Mouse (Mus musculus): ENCODE results near the gene Fras1. TPM values are rescaled to one million over a fixed set of nuclear protein-coding genes. Genes with fewer than 3 reads are reported as not detected.

Fras1 gene
- polyA plus RNA-seq, 1 experiment, result 1.5 TPM

- Histone ChIP-seq H3K79me2 (ENCODE audit: control insufficient read depth, insufficient read depth) (no peaks in the 10 kb centered on the region), H3K4me2 (ENCODE audit: low read depth) (no peak overlapping the region), H3K27me3 (ENCODE audit: control insufficient read depth, insufficient read depth, insufficient read length) (no peaks in the 10 kb centered on the region), H3K36me3 (ENCODE audit: control insufficient read depth, insufficient read depth) (no peaks in the 10 kb centered on the region), H3K4me3 (no peak overlapping the region), H3ac (ENCODE audit: control insufficient read depth, insufficient read length) (no peak overlapping the region)
- TF ChIP-seq POLR2A (IDR thresholded peaks at IDR 0.05; ENCODE audit: insufficient read length, low read depth), result no peak
- TF ChIP-seq TCF3 (IDR thresholded peaks at IDR 0.05; ENCODE audit: insufficient read length, low read depth), result no peak
- TF ChIP-seq POLR2AphosphoS2 (IDR thresholded peaks at IDR 0.05; ENCODE audit: insufficient read length, low read depth), result no peak
- no peak for TF ChIP-seq MAX (IDR thresholded peaks at IDR 0.05; ENCODE audit: low read depth)
- TF ChIP-seq MYOG (IDR thresholded peaks at IDR 0.05; ENCODE audit: control insufficient read depth in 1 of 3, insufficient read depth in 1 of 3, insufficient read length in 2 of 3, low read depth in 2 of 3), result no peak
- TF ChIP-seq CEBPB (IDR thresholded peaks at IDR 0.05; ENCODE audit: insufficient read depth, poor library complexity, severe bottlenecking), result no peak
- TF ChIP-seq REST (IDR thresholded peaks at IDR 0.05; ENCODE audit: insufficient read depth, insufficient read length), result no peak
- no peak for TF ChIP-seq TCF12 (IDR thresholded peaks at IDR 0.05; ENCODE audit: insufficient read depth, poor library complexity, severe bottlenecking)
- TF ChIP-seq USF1 (IDR thresholded peaks at IDR 0.05; ENCODE audit: low read depth), result no peak
- TF ChIP-seq MYOD1 (IDR thresholded peaks at IDR 0.05; ENCODE audit: control insufficient read depth in 1 of 3, insufficient read length in 2 of 3, low read depth in 2 of 3), result no peak
- TF ChIP-seq E2F4 (IDR thresholded peaks at IDR 0.05; ENCODE audit: insufficient read depth), result no peak
- no peak for TF ChIP-seq SRF (IDR thresholded peaks at IDR 0.05; ENCODE audit: control insufficient read depth, insufficient read length, low read depth)
These were observed 365.6 kb downstream of the Fras1 start for GRCm38 (mm10) chr5:96739138-96739878.

GRCm38 (mm10) chr5:96747195-96747984 lies 373.6 kb downstream of the Fras1 start:
- Histone ChIP-seq H3K79me2 (ENCODE audit: control insufficient read depth, insufficient read depth) (no peaks in the 10 kb centered on the region), H3K4me3 (no peak overlapping the region)
- TF ChIP-seq SRF (IDR thresholded peaks at IDR 0.05; ENCODE audit: control insufficient read depth, insufficient read length, low read depth) (no peak), CEBPB (IDR thresholded peaks at IDR 0.05; ENCODE audit: insufficient read depth, poor library complexity, severe bottlenecking) (no peak), POLR2AphosphoS2 (IDR thresholded peaks at IDR 0.05; ENCODE audit: insufficient read length, low read depth) (no peak), MYOD1 (IDR thresholded peaks at IDR 0.05; ENCODE audit: control insufficient read depth in 1 of 3, insufficient read length in 2 of 3, low read depth in 2 of 3) (no peak), TCF3 (IDR thresholded peaks at IDR 0.05; ENCODE audit: insufficient read length, low read depth) (no peak), MYOG (IDR thresholded peaks at IDR 0.05; ENCODE audit: control insufficient read depth in 1 of 3, insufficient read depth in 1 of 3, insufficient read length in 2 of 3, low read depth in 2 of 3) (no peak), USF1 (IDR thresholded peaks at IDR 0.05; ENCODE audit: low read depth) (no peak), REST (IDR thresholded peaks at IDR 0.05; ENCODE audit: insufficient read depth, insufficient read length) (no peak)

GRCm38 (mm10) chr5:96757615-96758014 lies 383.9 kb downstream of the Fras1 start:
- no peak for TF ChIP-seq REST (IDR thresholded peaks at IDR 0.05; ENCODE audit: insufficient read depth, insufficient read length)
- TF ChIP-seq MYOD1 (IDR thresholded peaks at IDR 0.05; ENCODE audit: control insufficient read depth in 1 of 3, insufficient read length in 2 of 3, low read depth in 2 of 3), result no peak
- TF ChIP-seq POLR2A (IDR thresholded peaks at IDR 0.05; ENCODE audit: insufficient read length, low read depth), result no peak
- no peak for TF ChIP-seq USF1 (IDR thresholded peaks at IDR 0.05; ENCODE audit: low read depth)
- no peak for TF ChIP-seq CEBPB (IDR thresholded peaks at IDR 0.05; ENCODE audit: insufficient read depth, poor library complexity, severe bottlenecking)
- TF ChIP-seq TCF3 (IDR thresholded peaks at IDR 0.05; ENCODE audit: insufficient read length, low read depth), result no peak
- TF ChIP-seq SRF (IDR thresholded peaks at IDR 0.05; ENCODE audit: control insufficient read depth, insufficient read length, low read depth), result no peak
- TF ChIP-seq TCF12 (IDR thresholded peaks at IDR 0.05; ENCODE audit: insufficient read depth, poor library complexity, severe bottlenecking), result no peak
- TF ChIP-seq POLR2AphosphoS2 (IDR thresholded peaks at IDR 0.05; ENCODE audit: insufficient read length, low read depth), result no peak
- TF ChIP-seq MAX (IDR thresholded peaks at IDR 0.05; ENCODE audit: low read depth), result no peak
- TF ChIP-seq E2F4 (IDR thresholded peaks at IDR 0.05; ENCODE audit: insufficient read depth), result no peak
- TF ChIP-seq MYOG (IDR thresholded peaks at IDR 0.05; ENCODE audit: control insufficient read depth in 1 of 3, insufficient read depth in 1 of 3, insufficient read length in 2 of 3, low read depth in 2 of 3), result no peak
- H3K79me2 ChIP-seq (ENCODE audit: control insufficient read depth, insufficient read depth), result no peaks in the 10 kb centered on the region
- H3K27me3 ChIP-seq (ENCODE audit: control insufficient read depth, insufficient read depth, insufficient read length), result no peaks in the 10 kb centered on the region
- H3ac ChIP-seq (ENCODE audit: control insufficient read depth, insufficient read length), result no peak overlapping the region
- H3K4me2 ChIP-seq (ENCODE audit: low read depth), result no peak overlapping the region
- H3K4me3 ChIP-seq, result no peak overlapping the region
- no peaks in the 10 kb centered on the region for H3K36me3 ChIP-seq (ENCODE audit: control insufficient read depth, insufficient read depth)

More at GRCm38 (mm10) chr5:96747195-96747984, 373.6 kb downstream of the Fras1 start:
- Histone ChIP-seq H3K27me3 (ENCODE audit: control insufficient read depth, insufficient read depth, insufficient read length) (no peaks in the 10 kb centered on the region), H3K4me2 (ENCODE audit: low read depth) (no peak overlapping the region), H3ac (ENCODE audit: control insufficient read depth, insufficient read length) (no peak overlapping the region), H3K36me3 (ENCODE audit: control insufficient read depth, insufficient read depth) (no peaks in the 10 kb centered on the region)

- H3K36me3 ChIP-seq (ENCODE audit: control insufficient read depth, insufficient read depth), result no peaks in the 10 kb centered on the region
- H3K4me2 ChIP-seq (ENCODE audit: low read depth), result no peak overlapping the region
- no peaks in the 10 kb centered on the region for H3K79me2 ChIP-seq (ENCODE audit: control insufficient read depth, insufficient read depth)
- TF ChIP-seq REST (IDR thresholded peaks at IDR 0.05; ENCODE audit: insufficient read depth, insufficient read length) (no peak), SRF (IDR thresholded peaks at IDR 0.05; ENCODE audit: control insufficient read depth, insufficient read length, low read depth) (no peak), USF1 (IDR thresholded peaks at IDR 0.05; ENCODE audit: low read depth) (no peak), TCF12 (IDR thresholded peaks at IDR 0.05; ENCODE audit: insufficient read depth, poor library complexity, severe bottlenecking) (no peak), E2F4 (IDR thresholded peaks at IDR 0.05; ENCODE audit: insufficient read depth) (no peak), POLR2A (IDR thresholded peaks at IDR 0.05; ENCODE audit: insufficient read length, low read depth) (no peak), MYOG (IDR thresholded peaks at IDR 0.05; ENCODE audit: control insufficient read depth in 1 of 3, insufficient read depth in 1 of 3, insufficient read length in 2 of 3, low read depth in 2 of 3) (no peak), MYOD1 (IDR thresholded peaks at IDR 0.05; ENCODE audit: control insufficient read depth in 1 of 3, insufficient read length in 2 of 3, low read depth in 2 of 3) (no peak), POLR2AphosphoS2 (IDR thresholded peaks at IDR 0.05; ENCODE audit: insufficient read length, low read depth) (no peak), TCF3 (IDR thresholded peaks at IDR 0.05; ENCODE audit: insufficient read length, low read depth) (no peak), MAX (IDR thresholded peaks at IDR 0.05; ENCODE audit: low read depth) (no peak), CEBPB (IDR thresholded peaks at IDR 0.05; ENCODE audit: insufficient read depth, poor library complexity, severe bottlenecking) (no peak)
- H3K27me3 ChIP-seq (ENCODE audit: control insufficient read depth, insufficient read depth, insufficient read length), result no peaks in the 10 kb centered on the region
- no peak overlapping the region for H3ac ChIP-seq (ENCODE audit: control insufficient read depth, insufficient read length)
- no peak overlapping the region for H3K4me3 ChIP-seq
These were observed 388.3 kb downstream of the Fras1 start for GRCm38 (mm10) chr5:96762021-96762420.
